Mouse (Mus musculus) bone marrow macrophage, adult 2 months (primary cell): ENCODE measurements around the gene Usp31. TPM values are rescaled to one million over a fixed set of nuclear protein-coding genes. Genes with fewer than 3 reads are reported as not detected.

Experiments
- H3K27ac ChIP-seq: 2 replicates; pipeline ENCODE4 v1.5.1; 2012; ENCODE audit warnings: low read depth, low read length; ENCODE audit not compliant: insufficient read depth
- H3K4me1 ChIP-seq: 2 replicates; pipeline ENCODE4 v1.6.1; 2012; ENCODE audit warnings: low read length; ENCODE audit not compliant: control insufficient read depth, insufficient read depth
- H3K4me3 ChIP-seq: 2 replicates; pipeline ENCODE4 v1.5.1; 2012; ENCODE audit warnings: mild to moderate bottlenecking, low read length, moderate library complexity; ENCODE audit not compliant: insufficient read depth
- CTCF ChIP-seq: IDR thresholded peaks from 2 replicates; pipeline ENCODE4 v1.5.1; 2012; ENCODE audit warnings: low read depth, mild to moderate bottlenecking, low read length, moderate library complexity
- POLR2A ChIP-seq: IDR thresholded peaks from 2 replicates; pipeline ENCODE4 v1.6.1; 2012; ENCODE audit warnings: mild to moderate bottlenecking, low read depth, low read length, borderline replicate concordance
- polyA plus RNA-seq: library from polyadenylated mRNA; stranded (reverse); fragments of >200 nt; gene quantifications from 2 replicates; pipeline ENCODE4 v1.2.4, GENCODE M21; 2012; ENCODE audit not compliant: missing spikeins, insufficient read depth, insufficient read length

Gene Usp31
- polyA plus RNA-seq = 5.0 and 6.4 TPM in 2 replicates

DNA sequence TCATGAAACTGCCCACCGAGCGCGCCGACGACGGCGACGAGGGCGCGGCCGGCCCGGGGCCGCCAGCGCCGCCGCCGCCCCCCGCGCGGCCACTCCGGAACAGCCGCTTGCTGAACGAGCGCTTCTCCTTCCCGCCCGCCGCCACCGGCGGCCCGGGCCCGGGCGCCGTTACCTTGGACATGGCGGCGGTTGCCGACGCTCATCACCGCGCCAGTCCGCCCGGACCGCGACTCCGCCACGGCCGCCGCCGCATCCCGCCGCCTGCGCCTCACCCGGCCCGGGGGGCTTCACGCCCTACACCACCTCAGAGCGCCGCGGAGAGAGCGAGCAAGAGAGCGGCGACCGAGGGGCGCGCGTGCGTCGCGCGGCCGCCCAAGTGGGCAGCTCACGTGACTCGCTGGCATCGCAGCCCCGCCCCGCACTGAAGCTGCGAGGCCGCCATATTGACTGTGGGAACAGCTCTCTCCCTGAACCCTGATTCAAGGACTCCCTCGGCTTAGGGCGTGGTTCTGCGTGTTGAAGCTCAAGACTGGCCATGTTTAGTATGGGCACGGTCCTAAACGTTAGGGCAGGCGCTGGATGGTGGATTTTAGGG, at the start of gene Usp31:
Gene Usp31, minus strand, starts transcription at position 181 of the 595 bp plus-strand sequence.
- Histone ChIP-seq H3K4me3 (peak within 1 kb of the TSS; percentile 93), H3K4me1 (peaks cover 30% of the 10 kb centered on the region), H3K27ac (peak within 1 kb of the TSS; percentile 49; the same call in 1 of the 2 replicates)
- TF ChIP-seq POLR2A = no peak
- TF ChIP-seq CTCF = no peak

DNA sequence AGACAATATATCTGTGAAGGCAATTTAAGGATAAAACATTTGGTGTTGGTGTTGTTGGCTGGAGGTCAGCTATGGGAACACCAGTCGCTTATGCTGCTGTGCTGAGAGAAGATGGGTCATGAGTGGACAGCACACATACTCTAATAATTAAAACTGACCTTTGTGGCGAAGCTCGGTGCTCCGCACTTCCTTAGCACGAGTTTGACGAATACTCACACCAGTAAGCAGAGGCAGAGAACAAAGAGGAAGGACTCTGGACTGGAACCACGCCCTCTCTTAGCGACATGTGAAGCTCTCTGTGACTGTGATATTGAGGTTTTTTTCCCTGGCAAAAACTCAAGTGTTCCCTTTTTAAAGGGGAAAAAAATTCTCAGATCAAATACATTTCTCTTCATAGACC, 47.7 kb upstream of the Usp31 start:
- H3K27ac ChIP-seq = no peak overlapping the region
- 0 out of 2 replicates have a peak, but pooled peaks cover 3% of the 10 kb centered on the region for H3K4me1 ChIP-seq
- no peak for TF ChIP-seq CTCF
- TF ChIP-seq POLR2A = no peak
- no peak overlapping the region for H3K4me3 ChIP-seq

DNA sequence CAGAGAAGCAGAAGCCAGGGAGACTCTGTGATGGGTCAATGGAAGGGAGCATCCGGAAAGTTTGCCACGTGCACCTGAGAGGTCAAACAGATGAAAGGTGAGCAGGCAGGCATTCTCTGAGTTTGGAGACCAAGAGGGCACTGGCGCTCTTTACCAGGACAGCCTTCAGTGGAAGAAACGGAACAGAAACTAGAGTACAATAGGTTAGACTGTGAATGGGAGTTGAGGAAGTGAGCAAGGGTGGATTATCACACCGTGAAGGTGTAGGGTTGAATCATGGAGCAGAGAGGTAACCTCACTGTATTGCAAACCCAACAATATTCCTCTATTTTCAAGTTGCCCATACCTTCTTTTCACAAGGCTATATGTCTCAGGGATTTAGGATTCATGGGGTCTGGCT, 43.2 kb upstream of the Usp31 start:
- H3K27ac ChIP-seq = no peak overlapping the region
- 0 out of 2 replicates have a peak, but pooled peaks cover 2% of the 10 kb centered on the region for H3K4me1 ChIP-seq
- TF ChIP-seq CTCF (no peak), POLR2A (no peak)
- no peak overlapping the region for H3K4me3 ChIP-seq

GRCm38 (mm10) chr7:121737511-121738415, 30.7 kb upstream of the Usp31 start:
- TF ChIP-seq POLR2A = no peak
- no peak for TF ChIP-seq CTCF
- Histone ChIP-seq H3K4me1 (no peaks in the 10 kb centered on the region), H3K4me3 (no peak overlapping the region), H3K27ac (no peak overlapping the region)

DNA sequence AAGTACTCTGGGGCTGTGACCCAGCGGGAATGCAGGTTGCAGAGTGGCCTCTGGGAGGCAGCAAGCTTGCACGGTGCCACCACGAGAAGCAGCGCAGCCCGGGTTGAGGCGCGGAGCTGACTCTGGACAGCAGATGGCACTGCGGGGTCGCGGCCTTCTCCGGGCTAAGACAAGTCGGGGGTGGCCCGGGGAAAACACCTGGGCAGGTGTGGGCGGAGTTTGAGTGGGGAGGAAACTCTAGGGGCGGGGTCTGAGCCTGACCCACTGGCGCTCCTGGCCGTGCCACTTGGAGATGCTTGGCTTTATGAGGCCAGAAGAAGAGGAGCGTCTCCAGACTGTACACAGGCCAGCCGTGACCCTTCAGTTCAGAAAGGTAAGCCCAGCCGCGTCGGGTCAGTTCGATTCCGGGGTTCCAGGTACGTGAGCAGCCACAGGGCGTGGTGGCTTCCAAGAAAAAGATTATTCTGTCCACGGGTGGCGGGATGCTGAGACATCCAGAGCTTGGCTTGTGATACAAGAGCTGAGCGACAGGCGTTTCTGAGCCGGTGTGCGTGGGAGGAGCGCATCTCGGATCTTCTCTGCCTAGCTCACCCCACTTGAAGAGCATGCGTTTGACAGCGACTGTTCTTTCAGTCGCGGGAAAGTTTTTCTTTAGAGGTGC, 27.2 kb upstream of the Usp31 start, which contains the start of gene Scnn1g:
Gene Scnn1g, plus strand, starts transcription at position 309 of the 661 bp plus-strand sequence.
- Histone ChIP-seq H3K4me1 (no peaks in the 10 kb centered on the region), H3K4me3 (peak within 1 kb of the TSS; percentile 41), H3K27ac (no peak within 1 kb of the TSS)
- no peak for TF ChIP-seq POLR2A
- peak; percentile 81; the same call in 1 of the 2 replicates for TF ChIP-seq CTCF

DNA sequence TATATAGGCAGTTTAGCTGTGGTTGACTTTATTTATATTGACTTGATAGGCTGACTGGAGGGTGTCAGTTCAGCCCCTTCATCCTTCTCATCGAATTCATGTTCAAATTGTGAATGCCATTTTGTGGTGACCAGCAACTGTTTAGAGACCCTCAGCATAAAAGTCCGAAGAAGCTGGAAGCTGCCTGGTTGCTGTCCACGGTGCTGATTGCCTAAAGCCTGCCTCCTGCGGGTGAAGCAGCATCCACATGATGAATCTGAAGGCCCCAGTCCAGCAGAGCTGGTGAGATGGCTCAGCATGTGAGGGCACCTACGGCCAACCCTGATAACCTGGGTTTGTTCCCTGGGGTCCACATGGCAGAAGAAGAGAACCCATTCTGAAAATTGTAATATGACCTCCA, 23.2 kb upstream of the Usp31 start:
- no peak overlapping the region for H3K27ac ChIP-seq
- H3K4me1 ChIP-seq = no peaks in the 10 kb centered on the region
- H3K4me3 ChIP-seq = no peak overlapping the region
- TF ChIP-seq POLR2A (no peak), CTCF (no peak)

- H3K27ac ChIP-seq = no peak overlapping the region
- no peak overlapping the region for H3K4me3 ChIP-seq
- H3K4me1 ChIP-seq = no peaks in the 10 kb centered on the region
- no peak for TF ChIP-seq POLR2A
- TF ChIP-seq CTCF = no peak
Measured at GRCm38 (mm10) chr7:121717031-121717430, 10.0 kb upstream of the Usp31 start.

DNA sequence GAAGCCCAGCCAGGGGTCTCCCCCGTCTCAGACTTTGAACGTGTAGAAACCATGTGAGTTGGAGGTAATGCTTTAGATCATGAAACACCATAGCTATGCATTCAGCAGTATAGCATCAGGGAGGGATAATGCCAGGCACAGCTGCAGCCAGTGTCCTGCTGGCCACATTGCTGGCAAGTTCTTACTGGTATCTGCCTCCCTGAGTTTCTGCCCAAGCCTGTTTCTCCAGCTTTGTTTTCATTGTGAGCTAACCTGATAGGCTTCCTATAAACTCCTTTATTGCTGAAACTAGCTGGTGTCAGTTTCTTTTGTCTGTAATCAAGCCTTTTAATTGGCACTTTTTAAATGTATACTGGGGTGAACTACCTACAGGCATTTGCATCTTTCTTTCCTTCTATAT, 4.1 kb upstream of the Usp31 start:
- Histone ChIP-seq H3K4me3 (no peak overlapping the region), H3K27ac (no peak overlapping the region), H3K4me1 (0 out of 2 replicates have a peak, but pooled peaks cover 3% of the 10 kb centered on the region)
- TF ChIP-seq CTCF = no peak
- TF ChIP-seq POLR2A = no peak

GRCm38 (mm10) chr7:121706411-121707072, 511 bp downstream of the Usp31 start:
- no peak overlapping the region for H3K27ac ChIP-seq
- peaks cover 33% of the 10 kb centered on the region for H3K4me1 ChIP-seq
- no peak for TF ChIP-seq POLR2A
- no peak for TF ChIP-seq CTCF

More at GRCm38 (mm10) chr7:121706411-121707072, 511 bp downstream of the Usp31 start:
- peak overlapping the region; percentile 93 for H3K4me3 ChIP-seq
